Mouse (Mus musculus) liver, embryonic 16.5 days (tissue): ENCODE measurements around the gene Ndufaf7. TPM values are rescaled to one million over a fixed set of nuclear protein-coding genes. Genes with fewer than 3 reads are reported as not detected.

Experiments
- ATAC-seq: fragments of 200-750 bp; cut with Nextera tagmentation; 2 replicates; pipeline ENCODE4 v1.8.0; 2017; ENCODE audit warnings: low read depth, mild to moderate bottlenecking, moderate number of reproducible peaks, moderate library complexity
- H3K27ac ChIP-seq: fragments of 300-500 bp; sonication (generic); 2 replicates; pipeline ENCODE4 v1.5.1; 2014; ENCODE audit warnings: mild to moderate bottlenecking, low read length
- H3K27me3 ChIP-seq: fragments of 300-500 bp; sonication (generic); 2 replicates; pipeline ENCODE4 v1.6.1; 2014; ENCODE audit warnings: low read depth, low read length, mixed read lengths; ENCODE audit not compliant: control insufficient read depth, insufficient read depth
- H3K36me3 ChIP-seq: fragments of 300-500 bp; sonication (generic); 2 replicates; pipeline ENCODE4 v1.6.1; 2014; ENCODE audit warnings: mild to moderate bottlenecking; ENCODE audit not compliant: control insufficient read depth, insufficient read depth
- H3K4me1 ChIP-seq: fragments of 300-500 bp; sonication (generic); 2 replicates; pipeline ENCODE4 v1.6.1; 2014; ENCODE audit warnings: low read depth, low read length, mixed read lengths; ENCODE audit not compliant: control insufficient read depth
- H3K4me2 ChIP-seq: fragments of 300-500 bp; sonication (generic); 2 replicates; pipeline ENCODE4 v1.6.1; 2014; ENCODE audit warnings: low read depth, low read length, mixed read lengths
- H3K4me3 ChIP-seq: fragments of 300-500 bp; sonication (generic); 2 replicates; pipeline ENCODE4 v1.5.1; 2014; ENCODE audit warnings: low read depth, mild to moderate bottlenecking, low read length
- H3K9ac ChIP-seq: fragments of 300-500 bp; sonication (generic); 2 replicates; pipeline ENCODE4 v1.6.1; 2014; ENCODE audit warnings: low read depth, low read length
- H3K9me3 ChIP-seq: fragments of 300-500 bp; sonication (generic); replicated peaks from 2 replicates; pipeline ENCODE4 v1.6.1; 2016; ENCODE audit warnings: low read length; ENCODE audit not compliant: control insufficient read depth
- WGBS: fragments of 180-500 bp; shearing (Covaris S2); extraction: QIAGEN DNeasy Blood & Tissue Kit; methylation state at CpG from one replicate; pipeline ENCODE4 v1.1.7; 2014; ENCODE audit not compliant: insufficient replicate concordance; 5-methylcytosine and 5-hydroxymethylcytosine counted together
- polyA plus RNA-seq: library from polyadenylated mRNA; unstranded; fragments of >200 nt; fragmentation: Nextera tagmentation; extraction: Ambion mirVana; gene quantifications from 2 replicates; pipeline ENCODE4 v1.2.1, GENCODE M21; 2015

Ndufaf7 gene
- polyA plus RNA-seq, 1 experiment from 2014 or later = 22.7 TPM

- Histone ChIP-seq H3K9ac (no peak overlapping the region), H3K27ac (no peak overlapping the region), H3K36me3 (no peaks in the 10 kb centered on the region; the same call in 1 of the 2 replicates), H3K4me2 (no peak overlapping the region), H3K4me3 (no peak overlapping the region), H3K9me3 (no peaks in the 10 kb centered on the region), H3K27me3 (no peaks in the 10 kb centered on the region), H3K4me1 (no peaks in the 10 kb centered on the region)
- 70% methylated on average over 3 of the region's 3 CpGs for WGBS
- ATAC-seq = no peak
Measured at GRCm38 (mm10) chr17:78983736-78984135, 46.8 kb downstream of the Ndufaf7 start.

GRCm38 (mm10) chr17:78989015-78989414 lies 52.1 kb downstream of the Ndufaf7 start:
- H3K9ac ChIP-seq = no peak overlapping the region
- peaks cover 5% of the 10 kb centered on the region for H3K4me1 ChIP-seq
- no peak; the same call in 1 of the 2 replicates for ATAC-seq
- no peaks in the 10 kb centered on the region for H3K9me3 ChIP-seq
- H3K27me3 ChIP-seq = no peaks in the 10 kb centered on the region
- no peak overlapping the region for H3K4me2 ChIP-seq
- no peak overlapping the region for H3K4me3 ChIP-seq
- H3K27ac ChIP-seq = no peak overlapping the region
- H3K36me3 ChIP-seq = no peaks in the 10 kb centered on the region
- 59% methylated on average over 8 of the region's 8 CpGs for WGBS

GRCm38 (mm10) chr17:78991549-78991948 lies 54.6 kb downstream of the Ndufaf7 start:
- H3K4me1 ChIP-seq = peaks cover 8% of the 10 kb centered on the region
- H3K9me3 ChIP-seq = no peaks in the 10 kb centered on the region
- H3K9ac ChIP-seq = no peak overlapping the region
- H3K36me3 ChIP-seq = no peaks in the 10 kb centered on the region
- H3K4me2 ChIP-seq = no peak overlapping the region
- 72% methylated on average over 2 of the region's 2 CpGs for WGBS
- no peak overlapping the region for H3K27ac ChIP-seq
- ATAC-seq = peak; percentile 41; the same call in 1 of the 2 replicates
- H3K4me3 ChIP-seq = no peak overlapping the region
- no peaks in the 10 kb centered on the region for H3K27me3 ChIP-seq

- H3K36me3 ChIP-seq = no peaks in the 10 kb centered on the region
- 26% methylated on average over 9 of the region's 9 CpGs for WGBS
Measured at GRCm38 (mm10) chr17:78992303-78993027, 55.5 kb downstream of the Ndufaf7 start.

GRCm38 (mm10) chr17:78993670-78994069 lies 56.7 kb downstream of the Ndufaf7 start:
- peaks cover 8% of the 10 kb centered on the region for H3K4me1 ChIP-seq
- H3K9me3 ChIP-seq = no peaks in the 10 kb centered on the region
- H3K27me3 ChIP-seq = no peaks in the 10 kb centered on the region
- H3K4me3 ChIP-seq = no peak overlapping the region
- no peak overlapping the region for H3K9ac ChIP-seq
- no peak for ATAC-seq
- no peak overlapping the region for H3K4me2 ChIP-seq
- H3K36me3 ChIP-seq = no peaks in the 10 kb centered on the region
- H3K27ac ChIP-seq = no peak overlapping the region
- WGBS = 74% methylated on average over 2 of the region's 2 CpGs

More at GRCm38 (mm10) chr17:78992303-78993027, 55.5 kb downstream of the Ndufaf7 start:
- Histone ChIP-seq H3K27me3 (no peaks in the 10 kb centered on the region), H3K4me3 (no peak overlapping the region), H3K9ac (no peak overlapping the region), H3K9me3 (no peaks in the 10 kb centered on the region), H3K27ac (no peak overlapping the region), H3K4me1 (peaks cover 8% of the 10 kb centered on the region), H3K4me2 (no peak overlapping the region)
- ATAC-seq = peak; percentile 30; the same call in 1 of the 2 replicates

GRCm38 (mm10) chr17:78994382-78994781 lies 57.4 kb downstream of the Ndufaf7 start:
- H3K9ac ChIP-seq = no peak overlapping the region
- peaks cover 8% of the 10 kb centered on the region for H3K4me1 ChIP-seq

GRCm38 (mm10) chr17:78994931-78995820 lies 58.2 kb downstream of the Ndufaf7 start:
- no peak overlapping the region for H3K4me3 ChIP-seq
- H3K9me3 ChIP-seq = no peaks in the 10 kb centered on the region
- H3K36me3 ChIP-seq = no peaks in the 10 kb centered on the region
- ATAC-seq = no peak
- WGBS = 49% methylated on average over 9 of the region's 9 CpGs
- H3K27me3 ChIP-seq = no peaks in the 10 kb centered on the region
- no peak overlapping the region for H3K4me2 ChIP-seq
- H3K27ac ChIP-seq = no peak overlapping the region
- no peak overlapping the region for H3K9ac ChIP-seq
- peaks cover 8% of the 10 kb centered on the region for H3K4me1 ChIP-seq

More at GRCm38 (mm10) chr17:78994382-78994781, 57.4 kb downstream of the Ndufaf7 start:
- H3K9me3 ChIP-seq = no peaks in the 10 kb centered on the region
- H3K36me3 ChIP-seq = no peaks in the 10 kb centered on the region
- no peak overlapping the region for H3K4me3 ChIP-seq
- ATAC-seq = no peak
- no peak overlapping the region for H3K4me2 ChIP-seq
- H3K27ac ChIP-seq = no peak overlapping the region
- 73% methylated on average over 8 of the region's 8 CpGs for WGBS
- H3K27me3 ChIP-seq = no peaks in the 10 kb centered on the region
